ENCODE assay signal across 12 mouse cellular contexts in genomic region chr1:73958210-73958983, GRCm38 (mm10).
DNase-seq lines count a peak whose midpoint lies in the region; ATAC-seq and TF ChIP-seq lines count a peak whose summit lies in the region.
"Had no signal": no experiment of that assay in that cellular context is flagged by ENCODE, and none has a peak within 500 bp of the region (broad histone marks: within the 10 kb centered on the region; RNA-seq: fewer than 3 reads in every experiment).

No protein-coding gene starts in this region.

- H3K36me3 ChIP-seq in limb, embryonic 15.5 days: peaks cover 7% of the 10 kb centered on the region
- peaks cover 4% of the 10 kb centered on the region; the same call in 1 of the 2 replicates for H3K36me3 ChIP-seq in forebrain, embryonic 12.5 days (replicated peaks)
- H3K36me3 ChIP-seq: hindbrain, embryonic 15.5 days had no signal

- intact Hi-C loops in left cerebral cortex, postnatal 10 days (cut with DNase I): no loop called here

- TF ChIP-seq CTCF in Patski (IDR thresholded peaks at IDR 0.05): no peak

- DNase-seq in MN1 (ENCODE audit: low spot score) (peak; percentile 26), Patski (ENCODE audit: low read depth, low spot score) (peak; percentile 64)
- DNase-seq in heart, adult 9 months (ENCODE audit: low spot score in 2 of 2): peak; percentile 73 to 84
- DNase-seq in left cerebral cortex, postnatal 10 days (ENCODE audit: extremely low spot score in 1 of 2, low spot score in 2 of 2): no peak
- DNase-seq in kidney, postnatal 10 days: no peak
- no peak for DNase-seq in B cell, adult 2 months
- DNase-seq: layer of hippocampus, postnatal 36 days; spleen, adult 18-20 months had no signal

- in situ Hi-C loops in Patski (cut with MboI; ENCODE audit: low pct_unique_long_range_greater_than_20kb): no loop called here

- H3K4me3 ChIP-seq in limb, embryonic 15.5 days: no peak overlapping the region
- no peak overlapping the region for H3K4me3 ChIP-seq in forebrain, embryonic 12.5 days (replicated peaks)
- H3K4me3 ChIP-seq: hindbrain, embryonic 15.5 days had no signal

- H3K4me2 ChIP-seq in limb, embryonic 15.5 days: no peak overlapping the region
- H3K4me2 ChIP-seq in forebrain, embryonic 12.5 days: no peak overlapping the region
- H3K4me2 ChIP-seq: hindbrain, embryonic 15.5 days had no signal

- H3K27me3 ChIP-seq in Patski: no peaks in the 10 kb centered on the region
- no peaks in the 10 kb centered on the region for H3K27me3 ChIP-seq in limb, embryonic 15.5 days
- H3K27me3 ChIP-seq in forebrain, embryonic 12.5 days: no peaks in the 10 kb centered on the region
- H3K27me3 ChIP-seq: hindbrain, embryonic 15.5 days had no signal

- WGBS in limb, embryonic 15.5 days: 31% methylated on average over 9 of the region's 9 CpGs
- WGBS in forebrain, embryonic 12.5 days: 39% methylated on average over 9 of the region's 9 CpGs

- H3K9me3 ChIP-seq in limb, embryonic 15.5 days: no peaks in the 10 kb centered on the region
- H3K9me3 ChIP-seq in forebrain, embryonic 12.5 days: no peaks in the 10 kb centered on the region
- H3K9me3 ChIP-seq: hindbrain, embryonic 15.5 days had no signal

- ATAC-seq in Patski: peak; percentile 27
- ATAC-seq in limb, embryonic 15.5 days (ENCODE audit: insufficient number of reproducible peaks, low FRiP score, low TSS enrichment, low read depth): no peak
- no peak for ATAC-seq in forebrain, embryonic 12.5 days (ENCODE audit: low FRiP score)

- peak overlapping the region; percentile 64 for H3K27ac ChIP-seq in limb, embryonic 15.5 days
- no peak overlapping the region for H3K27ac ChIP-seq in forebrain, embryonic 12.5 days
- H3K27ac ChIP-seq: hindbrain, embryonic 15.5 days; macrophage had no signal

- POLR2A ChIA-PET in Patski (lab: Charles Lee): interaction anchor here (0.6 to 1.0 kb wide), 2 partner anchors 9 to 111 kb away, joined by 3 to 6 read pairs; no protein-coding TSS in a partner anchor

- CTCF ChIA-PET in Patski (lab: Charles Lee): interaction anchor here (1.5 kb wide), 2 partner anchors 38 to 56 kb away, joined by 3 to 4 read pairs; no protein-coding TSS in a partner anchor

- H3K4me1 ChIP-seq in limb, embryonic 15.5 days: peaks cover 87% of the 10 kb centered on the region
- peaks cover 29% of the 10 kb centered on the region for H3K4me1 ChIP-seq in forebrain, embryonic 12.5 days

- H3K9ac ChIP-seq in limb, embryonic 15.5 days: no peak overlapping the region
- H3K9ac ChIP-seq in forebrain, embryonic 12.5 days: no peak overlapping the region
- H3K9ac ChIP-seq: hindbrain, embryonic 15.5 days had no signal

Comparison
In these comparisons a context has a peak if more than half of its experiments do, and no peak if none do; other contexts are left out.
1. DNase-seq: peak in MN1 (single experiment), Patski (single experiment) and heart, adult 9 months (2 of 2); none in left cerebral cortex, postnatal 10 days (0 of 2), kidney, postnatal 10 days (single experiment) and B cell, adult 2 months (0 of 2).